11 mouse cellular contexts compared by ENCODE assay signal in the genomic region with DNA sequence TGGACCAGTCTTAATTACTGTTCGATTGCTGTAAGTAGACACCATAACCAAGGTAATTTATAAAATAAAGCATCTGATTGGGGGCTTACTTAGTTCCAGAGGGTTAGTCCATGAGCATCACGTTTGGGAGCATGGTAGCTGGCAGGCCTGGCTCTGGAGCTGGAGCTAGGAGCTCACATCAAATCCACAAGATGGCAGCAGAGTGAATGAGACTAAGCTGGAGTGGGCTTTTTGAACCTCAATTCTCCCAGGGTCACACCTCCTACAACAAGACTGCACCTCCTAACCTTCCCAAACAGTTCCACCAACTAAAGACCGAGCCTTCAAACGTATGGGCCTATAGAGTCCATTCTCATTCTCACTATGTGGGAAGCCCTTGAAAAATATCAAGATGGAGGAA.
A peak's percentile ranks its signal among the peaks of the same experiment; 100 is the strongest.
DNase-seq lines count a peak whose midpoint lies in the region; ATAC-seq and TF ChIP-seq lines count a peak whose summit lies in the region.
"Had no signal": no experiment of that assay in that cellular context is flagged by ENCODE, and none has a peak within 500 bp of the region (broad histone marks: within the 10 kb centered on the region; RNA-seq: fewer than 3 reads in every experiment).

No protein-coding gene starts in this region.

- H3K9ac ChIP-seq in intestine, postnatal 0 days (ENCODE audit: low read depth, low read length) = no peak overlapping the region
- H3K9ac ChIP-seq in intestine, embryonic 16.5 days (ENCODE audit: low read depth, low read length) = no peak overlapping the region
- H3K9ac ChIP-seq in forebrain, embryonic 13.5 days = no peak overlapping the region
- H3K9ac ChIP-seq: heart, embryonic 13.5 days; neural tube, embryonic 12.5 days had no signal

- 82% methylated on average over 4 of the region's 4 CpGs for WGBS in intestine, postnatal 0 days
- WGBS in intestine, embryonic 16.5 days = 81% methylated on average over 4 of the region's 4 CpGs
- 82% methylated on average over 4 of the region's 4 CpGs for WGBS in forebrain, embryonic 13.5 days

- no peak for ATAC-seq in CD4-positive, CD25-positive, alpha-beta regulatory T cell, adult 4 months
- no peak for ATAC-seq in intestine, postnatal 0 days
- ATAC-seq in intestine, embryonic 16.5 days = no peak
- ATAC-seq in inflammation-experienced regulatory T-cells, adult 6 months = no peak
- ATAC-seq in forebrain, embryonic 13.5 days = no peak

- H3K36me3 ChIP-seq in intestine, postnatal 0 days (ENCODE audit: control insufficient read depth, insufficient read depth) = no peaks in the 10 kb centered on the region
- no peaks in the 10 kb centered on the region for H3K36me3 ChIP-seq in intestine, embryonic 16.5 days (ENCODE audit: control insufficient read depth, insufficient read depth, low read length)
- H3K36me3 ChIP-seq in forebrain, embryonic 13.5 days (ENCODE audit: poor library complexity, severe bottlenecking) = no peaks in the 10 kb centered on the region
- H3K36me3 ChIP-seq: heart, embryonic 13.5 days; neural tube, embryonic 12.5 days had no signal

- H3K4me2 ChIP-seq in intestine, postnatal 0 days (replicated peaks; ENCODE audit: low read depth) = no peak overlapping the region
- no peak overlapping the region for H3K4me2 ChIP-seq in intestine, embryonic 16.5 days (ENCODE audit: low read depth, low read length)
- H3K4me2 ChIP-seq in forebrain, embryonic 13.5 days = no peak overlapping the region
- H3K4me2 ChIP-seq: heart, embryonic 13.5 days; neural tube, embryonic 12.5 days had no signal

- H3K27ac ChIP-seq in intestine, postnatal 0 days (ENCODE audit: low read depth, low read length) = no peak overlapping the region
- H3K27ac ChIP-seq in intestine, embryonic 16.5 days (ENCODE audit: low read length) = no peak overlapping the region
- H3K27ac ChIP-seq in cortical plate, adult 2 months (ENCODE audit: insufficient read depth, low read length) = no peak overlapping the region
- H3K27ac ChIP-seq in forebrain, embryonic 13.5 days = no peak overlapping the region
- H3K27ac ChIP-seq: heart, embryonic 13.5 days; neural tube, embryonic 12.5 days had no signal

- TF ChIP-seq POLR2A in cortical plate, adult 2 months (IDR thresholded peaks at IDR 0.05; ENCODE audit: extremely low read depth, insufficient read depth, low read length) = no peak

- no peaks in the 10 kb centered on the region for H3K9me3 ChIP-seq in intestine, postnatal 0 days (ENCODE audit: control insufficient read depth)
- no peaks in the 10 kb centered on the region for H3K9me3 ChIP-seq in intestine, embryonic 16.5 days (ENCODE audit: control insufficient read depth, low read length)
- no peaks in the 10 kb centered on the region for H3K9me3 ChIP-seq in forebrain, embryonic 13.5 days (replicated peaks)
- H3K9me3 ChIP-seq: heart, embryonic 13.5 days; neural tube, embryonic 12.5 days had no signal

- no peaks in the 10 kb centered on the region for H3K4me1 ChIP-seq in intestine, postnatal 0 days (replicated peaks; ENCODE audit: control insufficient read depth, insufficient read depth, low read length)
- peaks cover 8% of the 10 kb centered on the region for H3K4me1 ChIP-seq in intestine, embryonic 16.5 days (ENCODE audit: control insufficient read depth, insufficient read depth, low read length)
- no peaks in the 10 kb centered on the region for H3K4me1 ChIP-seq in cortical plate, adult 2 months (ENCODE audit: control insufficient read depth, insufficient read depth, low read length)
- peaks cover 4% of the 10 kb centered on the region; the same call in 1 of the 2 replicates for H3K4me1 ChIP-seq in forebrain, embryonic 13.5 days
- H3K4me1 ChIP-seq: heart, embryonic 13.5 days; neural tube, embryonic 12.5 days had no signal

- TF ChIP-seq CTCF in intestine, postnatal 0 days (IDR thresholded peaks at IDR 0.05; ENCODE audit: low read depth) = peak; percentile 70
- TF ChIP-seq CTCF in cortical plate, adult 2 months (IDR thresholded peaks at IDR 0.05; ENCODE audit: extremely low read depth, insufficient read depth, low read length) = peak; percentile 44

- H3K27me3 ChIP-seq in intestine, postnatal 0 days (replicated peaks; ENCODE audit: control insufficient read depth, insufficient read depth, low read length) = no peaks in the 10 kb centered on the region
- no peaks in the 10 kb centered on the region for H3K27me3 ChIP-seq in intestine, embryonic 16.5 days (replicated peaks; ENCODE audit: control insufficient read depth, insufficient read depth, low read length)
- peaks cover 6% of the 10 kb centered on the region; the same call in 1 of the 2 replicates for H3K27me3 ChIP-seq in forebrain, embryonic 13.5 days
- H3K27me3 ChIP-seq: heart, embryonic 13.5 days; neural tube, embryonic 12.5 days had no signal

- H3K4me3 ChIP-seq in intestine, postnatal 0 days (ENCODE audit: low read depth, low read length) = no peak overlapping the region
- H3K4me3 ChIP-seq in intestine, embryonic 16.5 days (ENCODE audit: low read length) = no peak overlapping the region
- no peak overlapping the region for H3K4me3 ChIP-seq in cortical plate, adult 2 months (ENCODE audit: insufficient read depth, low read length)
- no peak overlapping the region for H3K4me3 ChIP-seq in forebrain, embryonic 13.5 days
- H3K4me3 ChIP-seq: heart, embryonic 13.5 days; neural tube, embryonic 12.5 days had no signal

- peak; percentile 23 for DNase-seq in CD4-positive, CD25-positive, alpha-beta regulatory T cell, adult 2 months (ENCODE audit: low read depth, low spot score)
- DNase-seq in 3T3-L1 (ENCODE audit: low read depth, low spot score) = peak; percentile 43
- DNase-seq: adrenal gland, adult 2 months had no signal
